Mouse (Mus musculus): ENCODE measurements around the gene Enpp5.

The Enpp5 gene

GRCm38 (mm10) chr17:44078631-44079350, at the start of gene Enpp5:
Gene Enpp5, plus strand, starts transcription at chr17:44078813.
- CTCF ChIA-PET, result interaction anchor here (0.6 kb wide), 2 partner anchors 9 to 177 kb away, joined by 3 to 6 read pairs; no protein-coding TSS in a partner anchor

GRCm38 (mm10) chr17:44029616-44030015, 49.0 kb upstream of the Enpp5 start:
- CTCF ChIA-PET, result no interaction called here

- CTCF ChIA-PET, result interaction anchor here (0.6 kb wide), 1 partner anchor 152 kb away, joined by 3 read pairs; no protein-coding TSS in a partner anchor
These were observed 47.6 kb upstream of the Enpp5 start for GRCm38 (mm10) chr17:44030776-44031587.

- CTCF ChIA-PET, result no interaction called here
These were observed 43.6 kb upstream of the Enpp5 start for GRCm38 (mm10) chr17:44035005-44035404.

- CTCF ChIA-PET, result no interaction called here
These were observed 40.0 kb upstream of the Enpp5 start for GRCm38 (mm10) chr17:44038656-44039055.

- CTCF ChIA-PET, result no interaction called here
These were observed 38.2 kb upstream of the Enpp5 start for GRCm38 (mm10) chr17:44040449-44040848.

- CTCF ChIA-PET, result interaction anchor here (0.6 kb wide), 1 partner anchor 13 kb away, joined by 3 read pairs; no protein-coding TSS in a partner anchor
These were observed 36.3 kb upstream of the Enpp5 start for GRCm38 (mm10) chr17:44042301-44042700.

GRCm38 (mm10) chr17:44042861-44043260, 35.8 kb upstream of the Enpp5 start:
- CTCF ChIA-PET, result interaction anchor here (0.5 kb wide), 1 partner anchor 207 kb away, joined by 3 read pairs; no protein-coding TSS in a partner anchor

- CTCF ChIA-PET, result no interaction called here
These were observed 25.2 kb upstream of the Enpp5 start for GRCm38 (mm10) chr17:44053427-44053826.

GRCm38 (mm10) chr17:44057123-44057522, 21.5 kb upstream of the Enpp5 start:
- CTCF ChIA-PET, result no interaction called here

- CTCF ChIA-PET, result no interaction called here
These were observed 20.5 kb upstream of the Enpp5 start for GRCm38 (mm10) chr17:44058145-44058544.

- CTCF ChIA-PET, result no interaction called here
These were observed 17.8 kb upstream of the Enpp5 start for GRCm38 (mm10) chr17:44060781-44061180.

GRCm38 (mm10) chr17:44061289-44061890, 17.2 kb upstream of the Enpp5 start:
- CTCF ChIA-PET, result no interaction called here

GRCm38 (mm10) chr17:44068876-44069275, 9.7 kb upstream of the Enpp5 start:
- CTCF ChIA-PET, result no interaction called here

- CTCF ChIA-PET, result no interaction called here
These were observed 6.9 kb upstream of the Enpp5 start for GRCm38 (mm10) chr17:44071680-44072079.

GRCm38 (mm10) chr17:44075601-44076000, 3.0 kb upstream of the Enpp5 start:
- CTCF ChIA-PET, result interaction anchor here (0.6 kb wide), 1 partner anchor 11 kb away, joined by 6 read pairs; no protein-coding TSS in a partner anchor

- CTCF ChIA-PET, result interaction anchor here (0.6 kb wide), 2 partner anchors 11 to 12 kb away, joined by 3 to 6 read pairs; no protein-coding TSS in a partner anchor
These were observed 2.4 kb upstream of the Enpp5 start for GRCm38 (mm10) chr17:44076051-44076680.

GRCm38 (mm10) chr17:44077146-44077842, 1.3 kb upstream of the Enpp5 start:
- CTCF ChIA-PET, result no interaction called here

GRCm38 (mm10) chr17:44077843-44078160, 811 bp upstream of the Enpp5 start:
- CTCF ChIA-PET, result no interaction called here

GRCm38 (mm10) chr17:44083156-44083555, 4.5 kb downstream of the Enpp5 start:
- CTCF ChIA-PET, result no interaction called here

- CTCF ChIA-PET, result no interaction called here
These were observed 9.6 kb downstream of the Enpp5 start for GRCm38 (mm10) chr17:44088226-44088625.

Measured in spleen, embryonic (tissue).